Mouse (Mus musculus): Measurements from ENCODE around the gene Tada1.

Gene Tada1

GRCm38 (mm10) chr1:166379013-166379629 is at the start of gene Tada1:
Gene Tada1, plus strand, starts transcription at chr1:166379097.
- DNase-seq (ENCODE audit: low read depth, low spot score), result peak; percentile 85

- DNase-seq (ENCODE audit: low read depth, low spot score), result no peak
Measured at GRCm38 (mm10) chr1:166330752-166331151, 48.1 kb upstream of the Tada1 start.

GRCm38 (mm10) chr1:166339110-166339509 is 39.8 kb upstream of the Tada1 start:
- no peak for DNase-seq (ENCODE audit: low read depth, low spot score)

GRCm38 (mm10) chr1:166342060-166342459 is 36.8 kb upstream of the Tada1 start:
- DNase-seq (ENCODE audit: low read depth, low spot score), result no peak

- DNase-seq (ENCODE audit: low read depth, low spot score), result no peak
Measured at GRCm38 (mm10) chr1:166342539-166342938, 36.4 kb upstream of the Tada1 start.

GRCm38 (mm10) chr1:166343586-166343985 is 35.3 kb upstream of the Tada1 start:
- DNase-seq (ENCODE audit: low read depth, low spot score), result no peak

- no peak for DNase-seq (ENCODE audit: low read depth, low spot score)
Measured at GRCm38 (mm10) chr1:166344300-166345077, 34.4 kb upstream of the Tada1 start.

- no peak for DNase-seq (ENCODE audit: low read depth, low spot score)
Measured at GRCm38 (mm10) chr1:166345602-166346001, 33.3 kb upstream of the Tada1 start.

GRCm38 (mm10) chr1:166346906-166347305 is 32.0 kb upstream of the Tada1 start:
- no peak for DNase-seq (ENCODE audit: low read depth, low spot score)

- DNase-seq (ENCODE audit: low read depth, low spot score), result no peak
Measured at GRCm38 (mm10) chr1:166349341-166349740, 29.6 kb upstream of the Tada1 start.

- DNase-seq (ENCODE audit: low read depth, low spot score), result no peak
Measured at GRCm38 (mm10) chr1:166349751-166350150, 29.1 kb upstream of the Tada1 start.

- DNase-seq (ENCODE audit: low read depth, low spot score), result peak; percentile 43
Measured at GRCm38 (mm10) chr1:166360157-166360855, 18.6 kb upstream of the Tada1 start.

GRCm38 (mm10) chr1:166360896-166361295 is 18.0 kb upstream of the Tada1 start:
- DNase-seq (ENCODE audit: low read depth, low spot score), result no peak

GRCm38 (mm10) chr1:166361842-166362241 is 17.1 kb upstream of the Tada1 start:
- no peak for DNase-seq (ENCODE audit: low read depth, low spot score)

GRCm38 (mm10) chr1:166362659-166363058 is 16.2 kb upstream of the Tada1 start:
- DNase-seq (ENCODE audit: low read depth, low spot score), result no peak

GRCm38 (mm10) chr1:166363122-166363521 is 15.8 kb upstream of the Tada1 start:
- no peak for DNase-seq (ENCODE audit: low read depth, low spot score)

GRCm38 (mm10) chr1:166377171-166377570 is 1.7 kb upstream of the Tada1 start:
- DNase-seq (ENCODE audit: low read depth, low spot score), result no peak

- no peak for DNase-seq (ENCODE audit: low read depth, low spot score)
Measured at GRCm38 (mm10) chr1:166378431-166379012, 375 bp upstream of the Tada1 start.

- DNase-seq (ENCODE audit: low read depth, low spot score), result no peak
Measured at GRCm38 (mm10) chr1:166379630-166380231, 834 bp downstream of the Tada1 start.

GRCm38 (mm10) chr1:166381336-166381735 is 2.4 kb downstream of the Tada1 start:
- no peak for DNase-seq (ENCODE audit: low read depth, low spot score)

GRCm38 (mm10) chr1:166381821-166382220 is 2.9 kb downstream of the Tada1 start:
- no peak for DNase-seq (ENCODE audit: low read depth, low spot score)

GRCm38 (mm10) chr1:166382626-166383025 is 3.7 kb downstream of the Tada1 start:
- no peak for DNase-seq (ENCODE audit: low read depth, low spot score)
